Mouse (Mus musculus): ENCODE measurements around the gene Slc25a26. TPM values are rescaled to one million over a fixed set of nuclear protein-coding genes. Genes with fewer than 3 reads are reported as not detected.
A peak's percentile ranks its signal among the peaks of the same experiment; 100 is the strongest.

The Slc25a26 gene
- polyA plus RNA-seq, 1 experiment from 2014 or later, result 8.1 TPM

- 21% methylated on average over 7 of the region's 7 CpGs for WGBS
- Histone ChIP-seq H3K36me3 (ENCODE audit: control insufficient read depth, insufficient read depth, low read length) (peaks cover 5% of the 10 kb centered on the region; the same call in 1 of the 2 replicates), H3K27ac (ENCODE audit: low read length) (no peak overlapping the region), H3K27me3 (ENCODE audit: control insufficient read depth, insufficient read depth, low read length) (no peaks in the 10 kb centered on the region), H3K4me1 (ENCODE audit: control insufficient read depth, insufficient read depth, low read length) (peaks cover 20% of the 10 kb centered on the region), H3K4me2 (replicated peaks; ENCODE audit: low read depth, low read length) (no peak overlapping the region), H3K9ac (replicated peaks; ENCODE audit: low read depth, low read length) (no peak overlapping the region), H3K4me3 (ENCODE audit: low read depth, low read length) (no peak overlapping the region), H3K9me3 (ENCODE audit: control insufficient read depth, low read depth, low read length) (no peaks in the 10 kb centered on the region)
- no peak for ATAC-seq (ENCODE audit: insufficient number of reproducible peaks, insufficient read depth, low FRiP score, low read depth)
Measured at GRCm38 (mm10) chr6:94640297-94640696, 140.2 kb downstream of the Slc25a26 start.

DNA sequence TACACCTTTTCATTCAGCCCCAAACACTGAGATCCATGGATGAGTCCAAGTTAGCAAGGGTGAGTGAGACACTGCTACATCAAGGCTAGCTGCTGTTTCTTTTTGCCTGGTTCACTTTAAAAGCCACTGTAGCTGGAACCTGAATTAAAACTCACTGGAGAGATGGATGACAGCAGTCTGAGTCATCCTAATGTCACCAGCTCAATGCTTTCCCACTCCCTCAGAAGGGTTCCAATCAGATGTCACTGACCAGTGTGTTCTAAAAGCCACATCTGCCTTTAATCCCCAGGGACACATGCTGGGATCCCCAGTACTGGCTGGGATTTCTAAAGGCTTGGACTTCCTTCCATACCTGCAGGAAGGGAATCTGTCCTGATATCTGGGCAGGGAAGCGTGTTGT, 141.9 kb downstream of the Slc25a26 start:
- 88% methylated on average over 1 of the region's 1 CpGs for WGBS
- no peak for ATAC-seq (ENCODE audit: insufficient number of reproducible peaks, insufficient read depth, low FRiP score, low read depth)

GRCm38 (mm10) chr6:94643989-94644388, 143.9 kb downstream of the Slc25a26 start:
- peaks cover 44% of the 10 kb centered on the region for H3K4me1 ChIP-seq (ENCODE audit: control insufficient read depth, insufficient read depth, low read length)
- no peak overlapping the region for H3K4me3 ChIP-seq (ENCODE audit: low read depth, low read length)
- no peak for ATAC-seq (ENCODE audit: insufficient number of reproducible peaks, insufficient read depth, low FRiP score, low read depth)
- peaks cover 12% of the 10 kb centered on the region for H3K36me3 ChIP-seq (ENCODE audit: control insufficient read depth, insufficient read depth, low read length)
- no peaks in the 10 kb centered on the region for H3K27me3 ChIP-seq (ENCODE audit: control insufficient read depth, insufficient read depth, low read length)
- no peaks in the 10 kb centered on the region for H3K9me3 ChIP-seq (ENCODE audit: control insufficient read depth, low read depth, low read length)
- WGBS, result 76% methylated on average over 2 of the region's 2 CpGs
- no peak overlapping the region for H3K27ac ChIP-seq (ENCODE audit: low read length)
- H3K4me2 ChIP-seq (replicated peaks; ENCODE audit: low read depth, low read length), result no peak overlapping the region
- H3K9ac ChIP-seq (replicated peaks; ENCODE audit: low read depth, low read length), result no peak overlapping the region

More for the DNA sequence above, 141.9 kb downstream of the Slc25a26 start:
- Histone ChIP-seq H3K27ac (ENCODE audit: low read length) (no peak overlapping the region), H3K9ac (replicated peaks; ENCODE audit: low read depth, low read length) (no peak overlapping the region), H3K4me2 (replicated peaks; ENCODE audit: low read depth, low read length) (no peak overlapping the region), H3K27me3 (ENCODE audit: control insufficient read depth, insufficient read depth, low read length) (no peaks in the 10 kb centered on the region), H3K36me3 (ENCODE audit: control insufficient read depth, insufficient read depth, low read length) (peaks cover 11% of the 10 kb centered on the region), H3K4me1 (ENCODE audit: control insufficient read depth, insufficient read depth, low read length) (peaks cover 25% of the 10 kb centered on the region), H3K9me3 (ENCODE audit: control insufficient read depth, low read depth, low read length) (no peaks in the 10 kb centered on the region), H3K4me3 (ENCODE audit: low read depth, low read length) (no peak overlapping the region)

DNA sequence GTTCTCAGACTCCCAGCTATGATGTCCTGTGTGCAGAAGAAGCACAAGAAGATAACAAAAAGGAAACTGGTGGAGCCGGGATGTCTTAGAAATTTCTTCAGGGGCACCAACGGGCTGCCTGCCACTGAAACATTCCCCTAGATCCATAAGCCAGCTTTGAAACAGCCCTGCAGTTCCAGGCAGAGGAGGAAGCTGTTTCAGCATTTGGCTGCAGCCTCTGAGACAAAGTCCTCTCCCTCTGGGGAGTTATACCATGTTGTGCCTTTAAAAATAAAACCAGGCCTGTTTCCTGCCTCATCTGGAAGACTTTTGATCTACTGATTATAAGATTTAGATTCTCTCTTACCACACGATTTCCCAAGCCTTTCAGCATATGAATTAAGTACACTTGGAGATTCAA, 144.5 kb downstream of the Slc25a26 start:
- no peak overlapping the region for H3K27ac ChIP-seq (ENCODE audit: low read length)
- no peak for ATAC-seq (ENCODE audit: insufficient number of reproducible peaks, insufficient read depth, low FRiP score, low read depth)
- no peak overlapping the region for H3K9ac ChIP-seq (replicated peaks; ENCODE audit: low read depth, low read length)
- no peaks in the 10 kb centered on the region for H3K9me3 ChIP-seq (ENCODE audit: control insufficient read depth, low read depth, low read length)
- no peaks in the 10 kb centered on the region for H3K27me3 ChIP-seq (ENCODE audit: control insufficient read depth, insufficient read depth, low read length)
- H3K4me3 ChIP-seq (ENCODE audit: low read depth, low read length), result no peak overlapping the region
- H3K36me3 ChIP-seq (ENCODE audit: control insufficient read depth, insufficient read depth, low read length), result peaks cover 12% of the 10 kb centered on the region
- H3K4me2 ChIP-seq (replicated peaks; ENCODE audit: low read depth, low read length), result no peak overlapping the region
- peaks cover 41% of the 10 kb centered on the region for H3K4me1 ChIP-seq (ENCODE audit: control insufficient read depth, insufficient read depth, low read length)
- 69% methylated on average over 3 of the region's 3 CpGs for WGBS

- no peak overlapping the region for H3K27ac ChIP-seq (ENCODE audit: low read length)
- no peak for ATAC-seq (ENCODE audit: insufficient number of reproducible peaks, insufficient read depth, low FRiP score, low read depth)
Measured at GRCm38 (mm10) chr6:94645723-94646122, 145.6 kb downstream of the Slc25a26 start.

DNA sequence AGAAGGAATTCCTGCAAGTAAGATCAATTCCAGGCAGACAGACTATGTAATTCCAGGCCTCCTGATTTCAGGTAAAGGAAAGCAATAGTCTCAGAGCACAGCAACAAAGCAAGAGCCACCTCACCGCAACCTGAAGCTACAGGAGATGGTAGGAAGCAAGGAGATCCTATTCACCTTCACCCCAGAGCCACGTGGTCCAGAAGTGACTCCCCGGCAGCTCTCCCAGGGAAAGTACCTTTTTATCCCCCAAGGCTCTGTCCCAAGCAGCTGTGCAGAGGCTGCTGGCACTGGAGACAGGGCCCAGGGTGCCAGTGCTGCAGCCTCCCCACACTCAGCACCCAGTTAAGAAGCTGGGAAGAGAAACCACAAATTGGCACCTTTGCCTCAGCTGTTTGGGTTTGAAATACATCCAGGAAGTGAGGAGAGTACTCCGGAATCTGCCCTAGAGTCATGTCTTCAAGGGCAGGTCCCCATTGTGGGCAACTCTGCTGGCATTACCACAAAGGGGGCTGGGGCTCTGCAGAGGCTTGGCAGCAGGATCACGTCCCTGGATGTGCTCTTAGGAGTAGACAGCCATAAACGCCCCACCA, 146.2 kb downstream of the Slc25a26 start:
- no peak overlapping the region for H3K4me2 ChIP-seq (replicated peaks; ENCODE audit: low read depth, low read length)
- no peak overlapping the region for H3K9ac ChIP-seq (replicated peaks; ENCODE audit: low read depth, low read length)
- H3K9me3 ChIP-seq (ENCODE audit: control insufficient read depth, low read depth, low read length), result no peaks in the 10 kb centered on the region
- no peaks in the 10 kb centered on the region for H3K27me3 ChIP-seq (ENCODE audit: control insufficient read depth, insufficient read depth, low read length)
- 0 out of 2 replicates have a peak overlapping the region, but pooled peaks have one; percentile 7 for H3K27ac ChIP-seq (ENCODE audit: low read length)
- peaks cover 13% of the 10 kb centered on the region for H3K36me3 ChIP-seq (ENCODE audit: control insufficient read depth, insufficient read depth, low read length)
- H3K4me1 ChIP-seq (ENCODE audit: control insufficient read depth, insufficient read depth, low read length), result peaks cover 40% of the 10 kb centered on the region
- no peak overlapping the region for H3K4me3 ChIP-seq (ENCODE audit: low read depth, low read length)
- 68% methylated on average over 6 of the region's 6 CpGs for WGBS
- no peak for ATAC-seq (ENCODE audit: insufficient number of reproducible peaks, insufficient read depth, low FRiP score, low read depth)

More at GRCm38 (mm10) chr6:94645723-94646122, 145.6 kb downstream of the Slc25a26 start:
- Histone ChIP-seq H3K9ac (replicated peaks; ENCODE audit: low read depth, low read length) (no peak overlapping the region), H3K4me3 (ENCODE audit: low read depth, low read length) (no peak overlapping the region), H3K4me1 (ENCODE audit: control insufficient read depth, insufficient read depth, low read length) (peaks cover 43% of the 10 kb centered on the region), H3K9me3 (ENCODE audit: control insufficient read depth, low read depth, low read length) (no peaks in the 10 kb centered on the region), H3K27me3 (ENCODE audit: control insufficient read depth, insufficient read depth, low read length) (no peaks in the 10 kb centered on the region), H3K4me2 (replicated peaks; ENCODE audit: low read depth, low read length) (no peak overlapping the region), H3K36me3 (ENCODE audit: control insufficient read depth, insufficient read depth, low read length) (peaks cover 12% of the 10 kb centered on the region)
- WGBS, result 37% methylated on average over 4 of the region's 4 CpGs

DNA sequence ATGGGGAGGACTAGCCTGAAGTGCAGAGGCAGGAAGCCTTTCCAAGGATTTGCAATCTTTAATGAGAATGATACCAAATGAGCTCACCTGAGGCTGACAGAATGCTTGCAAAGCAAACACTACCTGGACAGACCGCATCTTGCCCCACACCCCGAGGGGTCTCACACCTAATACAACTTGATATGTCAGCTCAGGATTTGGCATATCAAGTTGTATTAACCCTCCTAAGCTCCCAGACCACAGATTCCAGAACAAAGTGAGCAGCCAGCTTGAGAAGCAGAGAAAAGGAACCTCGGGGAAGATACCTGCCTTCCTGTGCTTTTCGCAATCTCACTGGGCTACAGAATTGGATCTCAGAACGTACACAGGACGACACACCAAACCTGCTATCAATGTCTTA, 146.8 kb downstream of the Slc25a26 start:
- H3K27me3 ChIP-seq (ENCODE audit: control insufficient read depth, insufficient read depth, low read length), result no peaks in the 10 kb centered on the region
- peaks cover 36% of the 10 kb centered on the region for H3K4me1 ChIP-seq (ENCODE audit: control insufficient read depth, insufficient read depth, low read length)
- H3K27ac ChIP-seq (ENCODE audit: low read length), result 0 out of 2 replicates have a peak overlapping the region, but pooled peaks have one; percentile 7
- no peak overlapping the region for H3K4me3 ChIP-seq (ENCODE audit: low read depth, low read length)
- ATAC-seq (ENCODE audit: insufficient number of reproducible peaks, insufficient read depth, low FRiP score, low read depth), result no peak
- no peaks in the 10 kb centered on the region for H3K9me3 ChIP-seq (ENCODE audit: control insufficient read depth, low read depth, low read length)
- peaks cover 16% of the 10 kb centered on the region for H3K36me3 ChIP-seq (ENCODE audit: control insufficient read depth, insufficient read depth, low read length)
- no peak overlapping the region for H3K4me2 ChIP-seq (replicated peaks; ENCODE audit: low read depth, low read length)
- no peak overlapping the region for H3K9ac ChIP-seq (replicated peaks; ENCODE audit: low read depth, low read length)
- 67% methylated on average over 6 of the region's 6 CpGs for WGBS

DNA sequence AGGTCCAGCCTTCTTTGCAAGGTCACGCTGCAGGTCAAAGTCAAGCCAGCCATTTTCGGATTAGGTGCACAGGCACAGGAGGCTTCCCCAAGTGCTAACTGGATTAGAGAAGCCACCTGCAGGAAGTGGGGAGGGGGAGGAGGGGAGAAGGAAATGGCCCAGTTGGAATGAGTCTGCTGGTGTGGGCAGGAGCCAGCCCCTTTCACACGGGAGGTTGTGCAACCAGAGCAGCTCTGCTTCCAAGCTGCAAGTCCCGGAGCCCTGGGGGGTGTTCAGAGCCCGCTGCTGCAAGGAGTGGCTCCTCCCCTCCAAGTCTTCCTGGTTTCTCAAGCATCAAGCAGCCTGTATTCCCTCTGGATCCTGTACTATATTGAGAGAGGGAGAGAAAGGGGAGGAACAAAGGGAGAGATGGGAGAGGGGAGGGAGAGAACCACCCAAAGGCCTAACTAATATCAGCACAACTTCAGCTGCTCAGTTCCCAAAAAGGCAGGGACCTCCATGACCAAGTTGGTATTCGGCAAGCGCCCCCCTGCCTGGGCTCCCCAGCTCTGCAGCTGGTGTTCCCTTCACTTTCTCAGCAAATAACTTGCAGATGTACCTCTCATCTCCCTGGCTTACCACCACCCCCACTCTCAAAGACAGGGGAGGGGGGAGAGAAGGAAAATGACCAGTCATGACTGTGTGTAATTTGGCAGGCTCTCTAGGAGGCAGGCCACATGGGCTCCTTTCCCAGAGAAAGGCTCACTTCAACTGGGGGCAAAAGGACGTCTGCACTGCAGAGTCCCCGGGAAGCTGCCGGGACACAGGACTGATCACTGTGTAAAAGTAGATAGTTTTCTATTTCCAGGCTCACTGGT, 147.7 kb downstream of the Slc25a26 start:
- peak; percentile 66; the same call in 1 of the 2 replicates for ATAC-seq (ENCODE audit: insufficient number of reproducible peaks, insufficient read depth, low FRiP score, low read depth)
- 0 out of 2 replicates have a peak overlapping the region, but pooled peaks have one; percentile 19 for H3K9ac ChIP-seq (replicated peaks; ENCODE audit: low read depth, low read length)

More for the DNA sequence above, 147.7 kb downstream of the Slc25a26 start:
- H3K9me3 ChIP-seq (ENCODE audit: control insufficient read depth, low read depth, low read length), result no peaks in the 10 kb centered on the region
- no peak overlapping the region for H3K4me3 ChIP-seq (ENCODE audit: low read depth, low read length)
- peak overlapping the region; percentile 83 for H3K27ac ChIP-seq (ENCODE audit: low read length)
- peaks cover 16% of the 10 kb centered on the region for H3K36me3 ChIP-seq (ENCODE audit: control insufficient read depth, insufficient read depth, low read length)
- H3K4me2 ChIP-seq (replicated peaks; ENCODE audit: low read depth, low read length), result 0 out of 2 replicates have a peak overlapping the region, but pooled peaks have one; percentile 1
- H3K4me1 ChIP-seq (ENCODE audit: control insufficient read depth, insufficient read depth, low read length), result peaks cover 42% of the 10 kb centered on the region
- WGBS, result 12% methylated on average over 10 of the region's 10 CpGs
- H3K27me3 ChIP-seq (ENCODE audit: control insufficient read depth, insufficient read depth, low read length), result no peaks in the 10 kb centered on the region
